Mouse (Mus musculus) retina, postnatal 1 day (tissue): ENCODE data around the gene Fam214b.

ENCODE experiments used
- DNase-seq: peaks from one replicate; pipeline ENCODE4 v3.0.0-alpha.2; 2012

Fam214b gene

GRCm38 (mm10) chr4:43005765-43006164, 40.3 kb downstream of the Fam214b start:
- DNase-seq, result peak; percentile 69

GRCm38 (mm10) chr4:43004951-43005350, 41.1 kb downstream of the Fam214b start:
- DNase-seq, result no peak

GRCm38 (mm10) chr4:43002756-43003439, 43.1 kb downstream of the Fam214b start:
- no peak for DNase-seq

- DNase-seq, result no peak
Observed at GRCm38 (mm10) chr4:43001272-43001671, 44.7 kb downstream of the Fam214b start.

GRCm38 (mm10) chr4:43000141-43000986, 45.7 kb downstream of the Fam214b start, which contains the start of gene Vcp:
Gene Vcp, minus strand, starts transcription at chr4:43000507.
- peak; percentile 100 for DNase-seq

GRCm38 (mm10) chr4:42999451-43000140, 46.4 kb downstream of the Fam214b start:
- peak; percentile 89 for DNase-seq

GRCm38 (mm10) chr4:42998022-42998421, 48.0 kb downstream of the Fam214b start:
- DNase-seq, result no peak

- no peak for DNase-seq
Observed at GRCm38 (mm10) chr4:42988296-42988695, 57.7 kb downstream of the Fam214b start.
